Mouse (Mus musculus) neural tube, embryonic 14.5 days (tissue): ENCODE data around the gene Lix1l. TPM values are rescaled to one million over a fixed set of nuclear protein-coding genes. Genes with fewer than 3 reads are reported as not detected.

ENCODE experiments used
- ATAC-seq: fragments of 200-750 bp; cut with Nextera tagmentation; 2 replicates; pipeline ENCODE4 v1.8.0; 2017; ENCODE audit warnings: low read depth, mild to moderate bottlenecking, moderate TSS enrichment, moderate library complexity
- H3K27ac ChIP-seq: fragments of 300-500 bp; sonication (generic); 2 replicates; pipeline ENCODE4 v1.5.1; 2014; ENCODE audit warnings: low read depth, mild to moderate bottlenecking, control low read depth, low read length, moderate library complexity, mixed read lengths
- H3K27me3 ChIP-seq: fragments of 300-500 bp; sonication (generic); 2 replicates; pipeline ENCODE4 v1.6.1; 2014; ENCODE audit warnings: low read length; ENCODE audit not compliant: control insufficient read depth, insufficient read depth
- H3K36me3 ChIP-seq: fragments of 300-500 bp; sonication (generic); 2 replicates; pipeline ENCODE4 v1.6.1; 2014; ENCODE audit warnings: low read length, mixed read lengths; ENCODE audit not compliant: control insufficient read depth, insufficient read depth
- H3K4me1 ChIP-seq: fragments of 300-500 bp; sonication (generic); 2 replicates; pipeline ENCODE4 v1.6.1; 2014; ENCODE audit warnings: low read length; ENCODE audit not compliant: control insufficient read depth, insufficient read depth
- H3K4me2 ChIP-seq: fragments of 300-500 bp; sonication (generic); 2 replicates; pipeline ENCODE4 v1.6.1; 2014; ENCODE audit warnings: mild to moderate bottlenecking, low read depth, low read length, control low read depth
- H3K4me3 ChIP-seq: fragments of 300-500 bp; sonication (generic); 2 replicates; pipeline ENCODE4 v1.5.1; 2014; ENCODE audit warnings: low read depth, low read length, control low read depth, mixed read lengths
- H3K9ac ChIP-seq: fragments of 300-500 bp; sonication (generic); replicated peaks from 2 replicates; pipeline ENCODE4 v1.6.1; 2014; ENCODE audit warnings: low read depth, mild to moderate bottlenecking, control low read depth, low read length, mixed read lengths
- H3K9me3 ChIP-seq: fragments of 300-500 bp; sonication (generic); 2 replicates; pipeline ENCODE4 v1.6.1; 2016; ENCODE audit warnings: low read length; ENCODE audit not compliant: control insufficient read depth
- WGBS: fragments of 180-500 bp; shearing (Covaris S2); extraction: QIAGEN DNeasy Blood & Tissue Kit; methylation state at CpG from one replicate; pipeline ENCODE4 v1.1.7; 2014; 5-methylcytosine and 5-hydroxymethylcytosine counted together
- polyA plus RNA-seq: library from polyadenylated mRNA; unstranded; fragments of >200 nt; fragmentation: Nextera tagmentation; extraction: Ambion mirVana; gene quantifications from 2 replicates; pipeline ENCODE4 v1.2.1, GENCODE M21; 2014

The Lix1l gene
- polyA plus RNA-seq, 1 experiment from 2014 or later = 7.6 TPM

DNA sequence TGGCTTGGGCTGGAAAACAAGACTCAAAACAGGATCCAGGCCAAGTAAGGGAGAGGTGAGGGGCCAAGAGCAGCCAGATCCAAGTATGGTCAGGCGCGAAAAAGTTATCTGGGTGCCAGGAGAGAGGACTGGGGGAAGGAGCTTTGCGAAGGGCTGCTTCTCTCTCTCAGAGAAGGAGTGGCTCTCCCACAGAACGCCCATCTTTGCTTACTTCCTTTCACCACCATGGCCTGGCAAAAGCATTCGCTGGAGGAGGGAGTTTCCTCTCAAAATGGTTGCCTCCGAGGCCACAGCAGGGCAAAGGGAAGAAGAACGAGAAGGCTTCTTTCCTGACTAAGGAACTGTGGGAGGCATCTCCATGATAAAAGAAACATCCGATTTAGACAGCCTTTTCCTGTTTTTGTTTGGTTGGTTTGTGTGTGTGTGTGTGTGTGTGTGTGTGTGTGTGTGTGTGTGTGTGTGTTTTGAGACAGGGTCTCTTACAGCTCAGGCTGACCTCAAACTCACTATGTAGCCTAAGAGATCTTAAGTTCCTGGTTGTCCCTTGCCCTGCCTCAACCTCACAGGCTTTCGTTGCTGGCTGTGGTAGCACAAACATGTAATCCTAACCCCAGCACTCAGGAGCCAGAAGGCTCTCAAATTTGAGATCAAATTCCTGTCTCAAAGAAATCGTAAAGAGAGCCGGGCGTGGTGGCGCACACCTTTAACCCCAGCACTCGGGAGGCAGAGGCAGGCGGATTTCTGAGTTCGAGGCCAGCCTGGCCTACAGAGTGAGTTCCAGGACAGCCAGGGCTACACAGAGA is 28.9 kb upstream of the Lix1l start:
- Histone ChIP-seq H3K9ac (no peak overlapping the region), H3K4me3 (no peak overlapping the region), H3K27ac (no peak overlapping the region), H3K27me3 (no peaks in the 10 kb centered on the region), H3K36me3 (no peaks in the 10 kb centered on the region), H3K9me3 (no peaks in the 10 kb centered on the region), H3K4me1 (peaks cover 7% of the 10 kb centered on the region; the same call in 1 of the 2 replicates), H3K4me2 (no peak overlapping the region)
- no peak for ATAC-seq
- 83% methylated on average over 16 of the region's 16 CpGs for WGBS

DNA sequence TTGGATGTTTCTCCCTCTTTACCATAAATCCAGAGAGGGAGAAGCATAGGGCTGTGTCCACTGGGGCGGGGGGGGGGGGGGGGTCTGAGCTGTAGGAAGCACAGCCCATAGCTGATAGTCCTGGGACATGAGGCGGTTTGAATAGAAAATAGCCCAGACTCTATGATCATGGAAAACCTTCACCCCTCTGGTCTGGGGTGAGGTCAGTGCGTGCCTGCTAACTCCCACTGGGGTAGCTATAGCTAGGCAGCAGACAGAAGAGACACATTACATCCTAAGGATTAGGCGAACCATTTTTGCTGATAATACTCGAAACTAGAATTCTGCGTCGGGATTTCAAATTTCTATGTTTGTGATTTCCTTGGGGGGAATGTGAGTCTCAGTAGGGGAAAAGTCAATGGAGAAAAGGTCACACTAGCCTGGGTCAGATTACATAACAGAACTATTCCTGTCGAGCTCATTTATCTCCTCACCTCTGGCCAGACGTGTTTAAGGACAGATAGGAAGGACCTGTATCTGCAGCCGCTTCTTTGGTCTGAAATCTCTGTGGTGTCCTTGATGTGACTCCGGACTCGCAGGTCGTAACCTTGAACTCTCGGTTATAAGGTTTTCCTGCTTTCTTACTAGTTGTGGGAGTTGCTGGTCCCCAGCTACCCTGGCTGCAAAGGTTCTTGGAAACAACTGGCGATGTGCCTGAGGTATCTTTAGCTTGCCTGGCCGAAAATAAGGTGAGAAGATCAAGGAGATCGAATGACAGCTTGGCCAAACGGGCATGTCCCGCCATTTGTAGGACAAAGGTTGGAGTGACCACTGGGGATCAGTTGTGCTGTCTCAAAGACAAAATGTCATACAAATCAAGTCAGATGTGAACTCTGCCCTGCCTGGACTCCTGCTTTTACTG is 27.1 kb upstream of the Lix1l start:
- ATAC-seq = no peak
- no peak overlapping the region for H3K9ac ChIP-seq
- H3K36me3 ChIP-seq = no peaks in the 10 kb centered on the region
- H3K4me2 ChIP-seq = no peak overlapping the region
- no peak overlapping the region for H3K4me3 ChIP-seq
- no peaks in the 10 kb centered on the region for H3K9me3 ChIP-seq
- H3K27ac ChIP-seq = no peak overlapping the region
- WGBS = 85% methylated on average over 19 of the region's 19 CpGs
- H3K27me3 ChIP-seq = no peaks in the 10 kb centered on the region
- H3K4me1 ChIP-seq = peaks cover 10% of the 10 kb centered on the region; the same call in 1 of the 2 replicates

DNA sequence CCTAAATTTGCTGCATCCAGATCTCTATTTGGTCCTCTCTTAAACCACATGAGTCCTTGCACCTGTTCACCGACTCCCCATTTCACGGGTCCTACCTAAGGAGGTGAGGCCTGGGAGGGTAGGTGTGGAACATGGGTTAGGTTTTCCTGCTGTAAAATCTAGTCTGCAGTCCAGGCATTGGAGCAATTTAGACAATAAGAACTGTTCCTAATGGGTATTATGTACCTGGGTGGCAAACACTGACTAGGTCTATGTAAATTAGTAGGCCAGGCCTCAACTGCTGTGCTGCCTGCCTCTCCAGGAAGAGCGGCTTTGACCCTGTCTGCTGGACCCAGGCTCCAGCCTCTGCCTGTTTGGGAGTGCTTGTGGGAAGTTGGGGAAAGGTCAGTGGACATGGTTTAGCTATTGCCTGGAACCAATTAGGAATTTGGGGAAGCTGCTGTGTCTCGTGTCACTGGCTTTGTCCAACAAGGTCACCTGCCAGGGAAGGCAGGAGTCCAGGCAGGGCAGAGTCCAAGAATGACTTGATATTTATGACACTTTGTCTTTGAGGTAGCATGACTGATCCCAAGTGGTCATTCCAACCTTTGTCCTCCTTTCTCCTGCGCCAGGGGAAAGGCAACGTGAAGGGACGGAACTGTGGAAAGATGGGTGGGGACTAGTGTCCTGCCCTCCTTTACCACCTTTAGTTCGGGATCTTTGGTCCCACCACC is 25.5 kb upstream of the Lix1l start:
- Histone ChIP-seq H3K36me3 (no peaks in the 10 kb centered on the region), H3K27ac (peak overlapping the region; percentile 74; the same call in 1 of the 2 replicates)
- 69% methylated on average over 8 of the region's 8 CpGs for WGBS

DNA sequence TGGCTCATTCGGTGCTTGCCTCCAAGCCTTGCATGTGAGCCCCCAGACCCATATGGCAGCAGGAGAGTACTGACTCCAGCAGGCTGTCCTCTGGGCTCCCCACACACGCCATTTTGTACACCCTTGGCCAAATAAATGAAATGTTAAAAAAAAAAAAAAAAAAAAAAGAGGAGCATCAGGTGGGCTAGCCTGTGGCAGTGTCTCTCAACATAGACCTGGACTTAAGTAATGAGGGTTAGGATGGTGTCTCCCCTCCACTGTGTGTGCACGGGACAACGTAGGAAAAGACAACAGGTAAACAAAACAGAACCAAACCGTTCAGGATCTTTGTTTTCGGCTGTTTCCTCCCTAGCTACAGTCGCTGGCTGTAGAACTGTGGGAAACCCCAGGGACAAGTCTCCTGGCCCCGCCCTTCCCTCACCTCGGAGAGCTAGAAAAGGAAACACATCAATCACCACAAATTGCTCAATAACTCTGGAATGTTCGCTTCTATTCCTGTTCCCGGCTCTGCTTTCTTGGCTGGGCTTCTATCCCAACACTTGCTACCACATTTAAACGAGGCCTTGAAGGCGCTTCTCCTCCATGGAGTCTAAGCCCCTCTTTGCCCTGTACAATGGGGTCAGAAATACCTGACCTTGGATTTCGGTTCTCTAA is 24.8 kb upstream of the Lix1l start:
- Histone ChIP-seq H3K9me3 (no peaks in the 10 kb centered on the region), H3K36me3 (no peaks in the 10 kb centered on the region), H3K4me1 (peaks cover 13% of the 10 kb centered on the region), H3K9ac (no peak overlapping the region), H3K4me3 (peak overlapping the region; percentile 16), H3K27ac (peak overlapping the region; percentile 74), H3K4me2 (peak overlapping the region; percentile 51), H3K27me3 (no peaks in the 10 kb centered on the region)
- 41% methylated on average over 14 of the region's 14 CpGs for WGBS
- no peak; the same call in none of the 2 replicates for ATAC-seq

More for the DNA sequence above, 25.5 kb upstream of the Lix1l start:
- no peak overlapping the region for H3K4me3 ChIP-seq
- H3K4me1 ChIP-seq = peaks cover 13% of the 10 kb centered on the region
- H3K4me2 ChIP-seq = no peak overlapping the region
- H3K9me3 ChIP-seq = no peaks in the 10 kb centered on the region
- no peak overlapping the region for H3K9ac ChIP-seq
- H3K27me3 ChIP-seq = no peaks in the 10 kb centered on the region
- ATAC-seq = no peak

DNA sequence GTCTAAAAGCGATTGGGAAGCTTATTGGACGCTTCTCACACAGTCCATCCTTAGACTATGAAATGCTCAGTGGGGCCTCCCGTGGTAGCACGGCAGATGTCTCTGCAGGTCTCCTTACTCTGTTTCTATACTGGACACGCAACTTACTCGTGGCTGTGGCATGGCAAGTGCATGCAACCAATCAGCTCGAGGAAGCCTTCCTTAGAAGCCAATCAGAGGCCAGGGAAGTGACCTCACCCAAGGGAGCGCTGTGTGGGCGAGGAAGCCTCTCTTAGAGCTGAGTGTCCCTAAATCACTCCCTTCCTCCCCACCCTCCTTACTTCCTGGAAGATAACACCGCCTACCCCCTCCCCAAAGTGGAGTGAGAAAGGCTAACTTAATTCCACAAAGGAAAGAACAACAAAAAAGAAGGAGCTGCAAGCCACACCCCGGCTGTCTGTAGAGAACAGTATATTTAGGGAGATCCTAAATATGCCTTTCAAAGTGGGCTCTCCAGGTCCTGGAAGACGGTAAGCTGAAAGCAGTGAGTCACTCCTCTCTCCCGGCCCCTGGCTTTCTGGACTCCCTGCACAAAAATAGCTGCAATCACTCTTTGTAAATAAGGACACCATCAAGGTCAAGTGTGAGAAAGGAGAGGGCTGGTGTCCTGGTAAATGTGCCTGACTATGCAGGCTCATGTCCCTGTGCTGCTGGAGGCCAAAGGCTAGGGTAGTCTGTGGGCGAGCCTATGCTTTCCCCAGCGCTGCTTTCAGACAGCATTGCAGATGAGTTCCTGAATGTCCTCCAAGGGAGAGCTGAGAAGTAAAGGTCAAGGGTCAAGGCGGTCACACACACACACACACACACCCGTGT is 24.0 kb upstream of the Lix1l start, which contains the start of gene Gm16253:
Gm16253 (plus strand) TSS at position 295 of the 852 bp plus-strand sequence.
- Histone ChIP-seq H3K4me2 (peak within 1 kb of the TSS; percentile 51), H3K9ac (no peak within 1 kb of the TSS; the same call in 1 of the 2 replicates), H3K4me3 (peak within 1 kb of the TSS; percentile 16), H3K27me3 (no peaks in the 10 kb centered on the region), H3K9me3 (no peaks in the 10 kb centered on the region), H3K36me3 (no peaks in the 10 kb centered on the region), H3K4me1 (peaks cover 13% of the 10 kb centered on the region), H3K27ac (peak within 1 kb of the TSS; percentile 74)
- peak; percentile 92 for ATAC-seq
- WGBS = 14% methylated on average over 17 of the region's 17 CpGs

DNA sequence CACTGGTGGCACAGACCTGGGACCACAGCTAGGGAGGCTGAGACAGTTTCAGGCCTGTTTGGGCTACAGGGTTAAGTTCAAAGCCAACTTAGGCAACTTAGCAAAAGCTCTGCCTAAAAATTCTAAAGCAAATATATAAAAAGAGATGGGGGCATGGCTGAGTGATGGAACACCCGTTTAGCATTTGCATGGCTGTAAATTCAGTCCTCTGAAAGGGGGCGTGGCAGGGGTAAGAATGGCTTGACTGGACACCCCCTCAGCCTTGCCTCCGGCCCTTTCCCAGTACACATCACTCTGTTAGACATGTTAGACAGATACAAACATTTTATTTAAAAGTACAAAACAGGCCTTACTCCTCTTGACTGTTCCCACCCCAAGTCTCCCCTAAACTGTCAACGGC is 23.4 kb upstream of the Lix1l start:
- peak overlapping the region; percentile 74 for H3K27ac ChIP-seq
- no peak overlapping the region for H3K9ac ChIP-seq
- ATAC-seq = no peak
- no peak overlapping the region for H3K4me2 ChIP-seq
- 43% methylated on average over 4 of the region's 4 CpGs for WGBS
- no peaks in the 10 kb centered on the region for H3K36me3 ChIP-seq
- H3K4me1 ChIP-seq = peaks cover 13% of the 10 kb centered on the region
- no peaks in the 10 kb centered on the region for H3K27me3 ChIP-seq
- H3K9me3 ChIP-seq = no peaks in the 10 kb centered on the region
- H3K4me3 ChIP-seq = no peak overlapping the region

DNA sequence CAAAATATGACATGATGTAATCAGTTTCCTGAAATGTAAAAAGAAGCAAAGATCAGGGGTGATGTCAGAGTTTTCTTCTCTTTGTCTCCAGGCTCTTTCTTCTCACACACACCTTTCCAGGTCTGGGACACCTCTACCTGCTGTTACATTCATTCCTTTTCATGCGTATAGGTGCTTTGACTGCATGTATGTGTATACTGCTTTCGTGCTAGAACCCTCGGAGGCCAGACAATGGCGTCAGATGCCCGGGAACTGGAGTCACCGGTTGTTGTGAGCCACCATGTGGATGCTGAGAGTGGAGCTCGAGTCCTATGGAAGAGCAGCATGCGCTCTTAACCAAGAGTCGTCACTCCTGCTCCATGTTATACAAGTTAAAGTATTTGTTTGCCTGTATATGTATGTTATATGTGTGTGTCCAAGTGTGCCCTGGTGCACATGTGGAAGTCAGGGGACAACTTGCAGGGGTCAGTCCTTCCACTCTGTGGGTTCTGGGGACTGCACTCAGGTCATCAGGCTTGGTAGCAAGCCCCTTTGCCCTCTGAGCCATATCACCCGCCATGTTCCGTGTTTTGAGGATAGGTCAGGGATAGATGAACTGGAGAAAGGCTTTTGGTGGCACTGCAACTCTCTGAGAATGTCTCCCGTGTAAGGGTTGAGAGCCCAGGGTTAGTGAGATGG is 22.2 kb upstream of the Lix1l start:
- WGBS = 78% methylated on average over 12 of the region's 12 CpGs
- no peak overlapping the region for H3K9ac ChIP-seq
- H3K27me3 ChIP-seq = no peaks in the 10 kb centered on the region
- H3K4me3 ChIP-seq = no peak overlapping the region
- no peaks in the 10 kb centered on the region for H3K9me3 ChIP-seq
- no peak for ATAC-seq
- no peaks in the 10 kb centered on the region for H3K36me3 ChIP-seq
- no peak overlapping the region for H3K27ac ChIP-seq
- H3K4me1 ChIP-seq = peaks cover 13% of the 10 kb centered on the region
- no peak overlapping the region for H3K4me2 ChIP-seq
